Mouse (Mus musculus) stomach, embryonic 14.5 days (tissue): ENCODE measurements around the gene Hipk4. TPM values are rescaled to one million over a fixed set of nuclear protein-coding genes. Genes with fewer than 3 reads are reported as not detected.
A peak's percentile ranks its signal among the peaks of the same experiment; 100 is the strongest.

Experiments
- ATAC-seq: fragments of 200-750 bp; cut with Nextera tagmentation; 2 replicates; pipeline ENCODE4 v1.8.0; 2017; ENCODE audit warnings: low read depth, moderate TSS enrichment; ENCODE audit not compliant: insufficient number of reproducible peaks, insufficient read depth, low FRiP score
- H3K27ac ChIP-seq: fragments of 300-500 bp; sonication (generic); 2 replicates; pipeline ENCODE4 v1.5.1; 2014; ENCODE audit warnings: mild to moderate bottlenecking, low read length, moderate library complexity, mixed read lengths
- H3K27me3 ChIP-seq: fragments of 300-500 bp; sonication (generic); 2 replicates; pipeline ENCODE4 v1.6.1; 2014; ENCODE audit warnings: low read length, control low read depth, mixed read lengths; ENCODE audit not compliant: control insufficient read depth, insufficient read depth
- H3K36me3 ChIP-seq: fragments of 300-500 bp; sonication (generic); 2 replicates; pipeline ENCODE4 v1.6.1; 2014; ENCODE audit warnings: mild to moderate bottlenecking, control low read depth, low read length, moderate library complexity, mixed read lengths; ENCODE audit not compliant: control insufficient read depth, insufficient read depth
- H3K4me1 ChIP-seq: fragments of 300-500 bp; sonication (generic); 2 replicates; pipeline ENCODE4 v1.6.1; 2014; ENCODE audit warnings: low read length, control low read depth, mixed read lengths; ENCODE audit not compliant: control insufficient read depth, insufficient read depth
- H3K4me2 ChIP-seq: fragments of 300-500 bp; sonication (generic); replicated peaks from 2 replicates; pipeline ENCODE4 v1.6.1; 2014; ENCODE audit warnings: low read depth, low read length, control low read depth
- H3K4me3 ChIP-seq: fragments of 300-500 bp; sonication (generic); 2 replicates; pipeline ENCODE4 v1.5.1; 2014; ENCODE audit warnings: low read depth, low read length, control low read depth
- H3K9ac ChIP-seq: fragments of 300-500 bp; sonication (generic); replicated peaks from 2 replicates; pipeline ENCODE4 v1.6.1; 2014; ENCODE audit warnings: low read depth, mild to moderate bottlenecking, control low read depth, low read length, moderate library complexity, mixed read lengths
- H3K9me3 ChIP-seq: fragments of 300-500 bp; sonication (generic); 2 replicates; pipeline ENCODE4 v1.6.1; 2016; ENCODE audit warnings: low read depth, low read length, control low read depth; ENCODE audit not compliant: control insufficient read depth
- WGBS: fragments of 180-500 bp; shearing (Covaris S2); extraction: QIAGEN DNeasy Blood & Tissue Kit; methylation state at CpG from one replicate; pipeline ENCODE4 v1.1.7; 2014; 5-methylcytosine and 5-hydroxymethylcytosine counted together
- polyA plus RNA-seq: library from polyadenylated mRNA; unstranded; fragments of >200 nt; fragmentation: Nextera tagmentation; extraction: Ambion mirVana; gene quantifications from 2 replicates; pipeline ENCODE4 v1.2.1, GENCODE M21; 2014

The Hipk4 gene
- polyA plus RNA-seq, 1 experiment from 2014 or later, result 1.0 TPM

DNA sequence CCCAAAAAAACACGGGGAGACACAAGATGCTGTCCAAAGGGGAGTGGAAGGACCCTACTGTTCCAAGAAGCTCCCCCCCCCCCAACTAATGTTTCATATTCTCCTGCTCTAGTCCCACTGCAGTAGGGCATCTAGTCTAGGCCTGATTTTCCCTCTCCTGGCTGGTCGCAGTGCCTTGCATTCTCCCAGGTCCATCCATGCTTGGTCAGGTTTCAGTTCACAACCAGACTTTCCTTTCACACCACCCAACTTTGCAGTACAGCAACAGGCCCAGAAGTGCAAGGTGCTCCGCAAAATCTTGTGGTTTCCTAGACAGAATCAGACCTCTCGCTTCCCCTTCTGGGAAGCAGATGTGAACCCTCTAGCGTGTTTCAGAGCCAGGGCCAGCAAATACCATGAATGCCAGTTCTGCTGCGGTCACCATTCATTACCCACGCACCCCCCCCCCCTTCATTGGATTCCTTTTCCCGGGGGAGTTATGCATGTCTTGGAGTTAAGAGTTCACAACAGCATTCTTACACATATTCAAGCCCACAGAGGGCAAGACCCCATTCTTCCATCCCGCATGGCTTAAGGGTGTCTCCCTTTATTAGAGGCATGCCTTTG is 16.2 kb upstream of the Hipk4 start:
- Histone ChIP-seq H3K9me3 (no peaks in the 10 kb centered on the region), H3K27ac (peak overlapping the region; percentile 96), H3K27me3 (no peaks in the 10 kb centered on the region), H3K4me1 (peaks cover 5% of the 10 kb centered on the region; the same call in 1 of the 2 replicates), H3K36me3 (no peaks in the 10 kb centered on the region), H3K4me3 (peak overlapping the region; percentile 37; the same call in 1 of the 2 replicates), H3K4me2 (peak overlapping the region; percentile 43), H3K9ac (no peak overlapping the region)
- WGBS, result 31% methylated on average over 9 of the region's 9 CpGs
- ATAC-seq, result no peak

DNA sequence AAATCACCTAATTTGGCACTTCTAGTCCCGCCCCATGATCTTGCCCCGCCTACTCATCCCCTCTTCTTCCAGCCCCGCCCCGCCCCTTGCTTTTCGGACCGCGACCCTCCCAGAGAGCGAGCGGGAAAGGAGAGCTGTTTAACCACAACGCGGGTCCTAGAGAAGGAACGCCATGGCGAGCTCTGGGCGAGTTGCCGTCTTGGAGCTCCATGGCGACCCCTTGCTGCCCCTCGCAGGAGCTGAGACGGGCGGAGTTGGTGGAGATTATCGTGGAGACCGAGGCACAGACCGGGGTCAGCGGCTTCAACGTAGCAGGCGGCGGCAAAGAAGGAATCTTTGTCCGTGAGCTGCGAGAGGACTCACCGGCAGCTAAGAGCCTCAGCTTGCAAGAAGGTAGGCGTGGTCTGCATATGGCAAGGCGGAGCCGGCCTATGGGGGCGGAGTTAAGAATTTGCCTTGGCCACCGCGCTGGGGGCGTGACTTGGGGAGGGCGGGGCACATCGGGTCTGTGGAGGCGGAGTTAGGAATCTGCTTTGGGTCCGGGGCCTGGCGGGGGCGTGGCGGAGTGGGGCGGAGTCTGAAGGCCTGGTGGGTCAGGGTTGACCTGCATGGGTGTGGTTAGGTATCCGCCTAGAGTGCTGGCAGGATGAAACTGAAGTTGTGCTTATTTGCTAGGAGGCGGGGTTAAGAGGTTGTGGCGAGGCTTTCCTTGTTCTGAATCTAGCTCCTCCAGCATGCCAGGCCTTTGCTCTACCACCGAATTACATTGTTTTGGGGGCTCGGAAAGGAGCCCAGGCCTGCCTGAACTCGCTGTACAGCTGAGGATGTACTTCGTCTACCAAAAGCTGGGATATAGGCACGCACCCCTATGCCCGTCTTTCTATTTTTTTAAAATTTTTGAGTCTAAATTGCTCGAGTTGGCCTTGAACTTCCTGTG is 15.1 kb upstream of the Hipk4 start:
- Histone ChIP-seq H3K9ac (peak overlapping the region; percentile 51; the same call in 1 of the 2 replicates), H3K36me3 (no peaks in the 10 kb centered on the region), H3K4me3 (peak overlapping the region; percentile 37), H3K9me3 (no peaks in the 10 kb centered on the region), H3K4me1 (peaks cover 5% of the 10 kb centered on the region; the same call in 1 of the 2 replicates), H3K27me3 (no peaks in the 10 kb centered on the region), H3K4me2 (peak overlapping the region; percentile 43), H3K27ac (peak overlapping the region; percentile 96)
- peak; percentile 94 for ATAC-seq
- WGBS, result under 1% methylated on average over 53 of the region's 54 CpGs

DNA sequence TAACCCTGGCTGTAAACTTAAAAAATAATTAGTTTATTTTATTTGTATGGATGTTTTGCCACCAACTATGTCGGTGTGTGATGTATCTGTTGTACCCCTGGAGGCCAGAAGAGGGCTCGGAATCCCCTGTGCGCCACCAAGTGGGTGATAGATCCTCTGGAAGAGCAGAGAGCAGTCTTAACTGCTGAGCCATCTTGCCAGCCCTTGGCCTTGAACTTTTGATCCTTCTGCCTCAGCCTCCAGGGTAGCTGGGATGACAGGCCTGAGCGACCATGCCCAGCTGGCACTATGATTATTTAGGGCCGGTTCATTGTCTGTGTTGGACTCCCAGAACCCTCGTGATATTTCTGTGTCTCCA is 14.4 kb upstream of the Hipk4 start:
- Histone ChIP-seq H3K27ac (peak overlapping the region; percentile 96), H3K9ac (no peak overlapping the region; the same call in 1 of the 2 replicates), H3K4me2 (peak overlapping the region; percentile 43), H3K4me3 (peak overlapping the region; percentile 37), H3K36me3 (no peaks in the 10 kb centered on the region), H3K4me1 (peaks cover 5% of the 10 kb centered on the region; the same call in 1 of the 2 replicates), H3K27me3 (no peaks in the 10 kb centered on the region), H3K9me3 (no peaks in the 10 kb centered on the region)
- peak; percentile 64; the same call in 1 of the 2 replicates for ATAC-seq
- WGBS, result 19% methylated on average over 6 of the region's 6 CpGs

DNA sequence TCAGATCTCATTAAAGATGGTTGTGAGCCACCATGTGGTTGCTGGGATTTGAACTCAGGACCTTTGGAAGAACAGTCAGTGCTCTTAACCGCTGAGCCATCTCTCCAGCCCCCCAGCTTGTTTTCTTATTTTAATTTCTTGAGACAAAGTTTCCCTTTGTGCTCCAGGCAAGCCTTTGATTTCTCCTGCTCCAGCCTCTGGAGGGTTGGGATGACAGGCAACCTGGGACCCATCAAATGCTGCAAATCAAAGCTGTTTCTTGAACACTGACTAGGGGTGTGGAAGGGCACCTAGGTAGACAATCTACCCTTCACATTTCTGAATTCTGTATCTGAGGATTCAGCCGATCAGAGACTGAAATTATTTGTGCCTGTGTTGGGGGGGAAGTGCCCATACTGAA is 12.3 kb upstream of the Hipk4 start:
- WGBS, result 92% methylated on average over 2 of the region's 2 CpGs
- ATAC-seq, result no peak
- peaks cover 5% of the 10 kb centered on the region; the same call in 1 of the 2 replicates for H3K4me1 ChIP-seq

DNA sequence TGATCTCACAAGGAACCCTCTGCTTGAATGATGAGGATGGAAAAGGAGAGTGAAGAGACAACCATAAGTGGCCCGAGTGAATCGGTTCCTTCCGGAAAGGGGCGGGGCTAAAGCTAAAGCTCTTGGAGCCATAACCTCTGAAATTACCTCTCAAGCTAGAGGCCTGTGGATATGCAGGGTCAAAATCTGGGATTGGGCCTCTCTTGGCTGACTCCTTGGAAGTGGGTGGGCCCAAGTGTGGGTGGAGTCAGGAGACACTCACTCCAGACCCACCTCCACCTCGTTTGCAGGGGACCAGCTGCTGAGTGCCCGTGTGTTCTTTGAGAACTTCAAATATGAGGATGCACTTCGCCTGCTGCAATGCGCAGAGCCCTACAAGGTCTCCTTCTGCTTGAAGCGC is 8.1 kb upstream of the Hipk4 start:
- H3K4me1 ChIP-seq, result no peaks in the 10 kb centered on the region
- ATAC-seq, result no peak
- H3K27ac ChIP-seq, result no peak overlapping the region
- no peak overlapping the region for H3K4me3 ChIP-seq
- no peak overlapping the region for H3K4me2 ChIP-seq
- H3K27me3 ChIP-seq, result no peaks in the 10 kb centered on the region
- peaks cover 5% of the 10 kb centered on the region for H3K36me3 ChIP-seq
- 0 out of 2 replicates have a peak, but pooled peaks cover 3% of the 10 kb centered on the region for H3K9me3 ChIP-seq
- 70% methylated on average over 9 of the region's 9 CpGs for WGBS
- no peak overlapping the region for H3K9ac ChIP-seq

More for the DNA sequence above, 12.3 kb upstream of the Hipk4 start:
- no peak overlapping the region for H3K4me3 ChIP-seq
- H3K27me3 ChIP-seq, result no peaks in the 10 kb centered on the region
- no peak overlapping the region for H3K4me2 ChIP-seq
- no peaks in the 10 kb centered on the region for H3K9me3 ChIP-seq
- H3K27ac ChIP-seq, result no peak overlapping the region
- no peaks in the 10 kb centered on the region for H3K36me3 ChIP-seq
- no peak overlapping the region for H3K9ac ChIP-seq

DNA sequence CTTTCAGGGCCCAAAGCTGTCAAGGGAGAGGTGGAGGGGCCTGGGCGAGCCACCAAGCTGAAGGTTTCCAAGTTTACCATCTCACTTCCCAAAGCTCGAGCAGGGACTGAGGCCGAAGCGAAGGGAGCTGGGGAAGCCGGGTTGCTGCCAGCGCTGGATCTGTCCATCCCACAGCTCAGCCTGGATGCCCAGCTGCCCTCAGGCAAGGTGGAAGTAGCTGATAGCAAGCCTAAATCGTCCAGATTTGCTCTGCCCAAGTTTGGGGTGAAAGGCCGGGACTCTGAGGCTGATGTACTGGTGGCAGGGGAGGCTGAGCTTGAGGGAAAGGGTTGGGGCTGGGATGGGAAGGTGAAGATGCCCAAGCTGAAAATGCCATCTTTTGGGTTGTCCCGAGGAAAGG is 4.8 kb upstream of the Hipk4 start:
- 82% methylated on average over 9 of the region's 9 CpGs for WGBS
- no peak overlapping the region for H3K27ac ChIP-seq
- H3K36me3 ChIP-seq, result peaks cover 5% of the 10 kb centered on the region
- no peak overlapping the region for H3K4me2 ChIP-seq
- no peaks in the 10 kb centered on the region for H3K4me1 ChIP-seq
- no peaks in the 10 kb centered on the region for H3K27me3 ChIP-seq
- 0 out of 2 replicates have a peak, but pooled peaks cover 3% of the 10 kb centered on the region for H3K9me3 ChIP-seq
- no peak overlapping the region for H3K9ac ChIP-seq
- ATAC-seq, result no peak
- no peak overlapping the region for H3K4me3 ChIP-seq

DNA sequence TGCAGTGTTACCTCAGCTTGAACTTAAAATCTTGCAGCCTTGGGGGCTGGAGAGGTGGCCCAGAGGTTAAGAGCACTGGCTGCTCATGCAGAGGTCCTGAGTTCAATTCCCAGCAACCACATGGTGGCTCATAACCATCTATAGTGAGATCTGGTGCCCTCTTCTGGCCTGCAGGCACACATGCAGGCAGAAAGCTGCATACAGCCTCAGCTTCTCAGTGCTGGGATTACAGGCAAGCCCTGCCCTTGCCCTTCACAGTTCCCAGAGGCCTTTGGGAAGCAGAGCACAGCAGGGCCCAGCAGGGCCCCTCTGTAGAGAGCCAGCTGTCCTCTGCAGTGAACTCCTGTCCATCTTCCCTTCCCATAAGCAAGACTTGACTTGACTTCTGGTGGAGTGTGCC is 3.0 kb upstream of the Hipk4 start:
- no peak for ATAC-seq
- 0 out of 2 replicates have a peak, but pooled peaks cover 3% of the 10 kb centered on the region for H3K9me3 ChIP-seq
- H3K9ac ChIP-seq, result no peak overlapping the region
- no peak overlapping the region for H3K4me3 ChIP-seq
- H3K4me1 ChIP-seq, result no peaks in the 10 kb centered on the region
- peaks cover 5% of the 10 kb centered on the region for H3K36me3 ChIP-seq
- H3K27me3 ChIP-seq, result no peaks in the 10 kb centered on the region
- H3K27ac ChIP-seq, result no peak overlapping the region
- H3K4me2 ChIP-seq, result no peak overlapping the region

DNA sequence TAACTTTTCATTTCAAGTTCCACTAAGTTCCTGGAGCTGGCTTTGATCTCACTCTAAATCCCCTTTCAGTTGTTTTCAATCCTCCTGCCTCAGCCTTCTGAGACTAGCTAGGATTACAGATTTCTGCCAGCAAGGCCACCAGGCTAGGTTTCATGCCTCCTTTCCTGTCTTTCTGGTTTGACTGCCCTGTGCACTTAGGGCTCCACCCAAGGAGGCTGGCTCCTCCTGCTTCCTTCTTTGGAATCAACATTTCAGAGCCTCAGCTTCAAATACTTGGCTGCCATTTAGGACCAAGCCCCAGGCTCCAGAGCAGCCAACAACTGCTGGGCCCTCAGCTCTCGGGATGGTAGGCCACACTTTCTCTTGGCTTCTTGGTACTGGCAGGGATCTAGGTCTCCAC is 2.5 kb upstream of the Hipk4 start:
- no peak overlapping the region for H3K27ac ChIP-seq
- ATAC-seq, result no peak
- WGBS, result 61% methylated on average over 1 of the region's 1 CpGs

More for the DNA sequence above, 2.5 kb upstream of the Hipk4 start:
- no peaks in the 10 kb centered on the region for H3K4me1 ChIP-seq
- H3K9ac ChIP-seq, result no peak overlapping the region
- H3K27me3 ChIP-seq, result no peaks in the 10 kb centered on the region
- 0 out of 2 replicates have a peak, but pooled peaks cover 3% of the 10 kb centered on the region for H3K9me3 ChIP-seq
- H3K4me3 ChIP-seq, result no peak overlapping the region
- H3K36me3 ChIP-seq, result peaks cover 5% of the 10 kb centered on the region
- no peak overlapping the region for H3K4me2 ChIP-seq
